Comparison of ENCODE assay signal across 9 mouse cellular contexts in genomic region chr14:45462374-45462773, GRCm38 (mm10). TPM values are rescaled to one million over a fixed set of nuclear protein-coding genes. Genes with fewer than 3 reads are reported as not detected.
DNase-seq lines count a peak whose midpoint lies in the region; ATAC-seq lines count a peak whose summit lies in the region.
"Had no signal": no experiment of that assay in that cellular context is flagged by ENCODE, and none has a peak within 500 bp of the region (broad histone marks: within the 10 kb centered on the region; RNA-seq: fewer than 3 reads in every experiment).

No protein-coding gene starts in this region.

- 15% methylated on average over 6 of the region's 6 CpGs for WGBS in hindbrain, embryonic 12.5 days
- 23% methylated on average over 6 of the region's 6 CpGs for WGBS in midbrain, embryonic 11.5 days
- WGBS in intestine, embryonic 15.5 days = 62% methylated on average over 6 of the region's 6 CpGs
- 72% methylated on average over 6 of the region's 6 CpGs for WGBS in kidney, embryonic 15.5 days

- no peak overlapping the region for H3K9ac ChIP-seq in hindbrain, embryonic 12.5 days
- no peak overlapping the region; the same call in 1 of the 2 replicates for H3K9ac ChIP-seq in midbrain, embryonic 11.5 days (ENCODE audit: low read length)
- H3K9ac ChIP-seq in intestine, embryonic 15.5 days = no peak overlapping the region
- no peak overlapping the region for H3K9ac ChIP-seq in kidney, embryonic 15.5 days

- H3K36me3 ChIP-seq in hindbrain, embryonic 12.5 days = peaks cover 49% of the 10 kb centered on the region
- peaks cover 2% of the 10 kb centered on the region; the same call in 1 of the 2 replicates for H3K36me3 ChIP-seq in midbrain, embryonic 11.5 days (ENCODE audit: control insufficient read depth, insufficient read depth, low read length)
- H3K36me3 ChIP-seq in intestine, embryonic 15.5 days = peaks cover 14% of the 10 kb centered on the region
- H3K36me3 ChIP-seq in kidney, embryonic 15.5 days = peaks cover 89% of the 10 kb centered on the region

- peak; percentile 87 for ATAC-seq in hindbrain, embryonic 12.5 days (ENCODE audit: low FRiP score)
- peak; percentile 88 for ATAC-seq in midbrain, embryonic 11.5 days (ENCODE audit: low FRiP score)
- ATAC-seq in intestine, embryonic 15.5 days = no peak
- no peak for ATAC-seq in kidney, embryonic 15.5 days (replicated peaks; ENCODE audit: low FRiP score)

- H3K4me3 ChIP-seq in hindbrain, embryonic 12.5 days = no peak overlapping the region
- H3K4me3 ChIP-seq in midbrain, embryonic 11.5 days (ENCODE audit: low read depth, low read length) = no peak overlapping the region
- no peak overlapping the region for H3K4me3 ChIP-seq in intestine, embryonic 15.5 days (replicated peaks)
- no peak overlapping the region for H3K4me3 ChIP-seq in kidney, embryonic 15.5 days (replicated peaks)

- peaks cover 22% of the 10 kb centered on the region for H3K4me1 ChIP-seq in hindbrain, embryonic 12.5 days
- peaks cover 16% of the 10 kb centered on the region for H3K4me1 ChIP-seq in midbrain, embryonic 11.5 days (ENCODE audit: control insufficient read depth, insufficient read depth, low read length)
- H3K4me1 ChIP-seq in intestine, embryonic 15.5 days (replicated peaks) = peaks cover 8% of the 10 kb centered on the region; the same call in 1 of the 2 replicates
- peaks cover 21% of the 10 kb centered on the region for H3K4me1 ChIP-seq in kidney, embryonic 15.5 days

- no peak overlapping the region for H3K4me2 ChIP-seq in hindbrain, embryonic 12.5 days (replicated peaks)
- no peak overlapping the region for H3K4me2 ChIP-seq in midbrain, embryonic 11.5 days
- no peak overlapping the region for H3K4me2 ChIP-seq in intestine, embryonic 15.5 days (replicated peaks)
- no peak overlapping the region for H3K4me2 ChIP-seq in kidney, embryonic 15.5 days

- DNase-seq in ES-CJ7 (ENCODE audit: low read depth, low spot score) = peak; percentile 87
- peak; percentile 81 for DNase-seq in ZHBTc4 (ENCODE audit: low read depth, low spot score)
- no peak for DNase-seq in midbrain, embryonic 11.5 days (ENCODE audit: low spot score, missing footprints)
- no peak for DNase-seq in heart, postnatal 4 days
- DNase-seq in adrenal gland, adult 8-10 months = no peak
- DNase-seq: lung, adult 2 months had no signal

- H3K27me3 ChIP-seq in hindbrain, embryonic 12.5 days = no peaks in the 10 kb centered on the region
- no peaks in the 10 kb centered on the region for H3K27me3 ChIP-seq in midbrain, embryonic 11.5 days (ENCODE audit: control insufficient read depth, insufficient read depth, low read length)
- no peaks in the 10 kb centered on the region for H3K27me3 ChIP-seq in intestine, embryonic 15.5 days (replicated peaks)
- H3K27me3 ChIP-seq in kidney, embryonic 15.5 days = no peaks in the 10 kb centered on the region

- peak overlapping the region; percentile 64 for H3K27ac ChIP-seq in hindbrain, embryonic 12.5 days
- peak overlapping the region; percentile 65 for H3K27ac ChIP-seq in midbrain, embryonic 11.5 days (ENCODE audit: low read depth, low read length)
- no peak overlapping the region for H3K27ac ChIP-seq in intestine, embryonic 15.5 days
- no peak overlapping the region for H3K27ac ChIP-seq in kidney, embryonic 15.5 days

- no peaks in the 10 kb centered on the region for H3K9me3 ChIP-seq in hindbrain, embryonic 12.5 days (replicated peaks)
- no peaks in the 10 kb centered on the region for H3K9me3 ChIP-seq in midbrain, embryonic 11.5 days (ENCODE audit: control insufficient read depth, low read length)
- no peaks in the 10 kb centered on the region for H3K9me3 ChIP-seq in intestine, embryonic 15.5 days
- H3K9me3 ChIP-seq in kidney, embryonic 15.5 days (replicated peaks) = no peaks in the 10 kb centered on the region

RNA-seq across cellular contexts. Expression of gene Gnpnat1, which starts 57.7 kb away (rescaled TPM):
- polyA plus RNA-seq in hindbrain, embryonic 12.5 days (2016; fragmentation: Nextera tagmentation; extraction: Ambion mirVana) = 36.5 and 39.1 TPM in 2 replicates
- polyA plus RNA-seq in midbrain, embryonic 11.5 days (2014; fragmentation: Nextera tagmentation; extraction: Ambion mirVana) = 42.7 and 46.6 TPM in 2 replicates
- polyA plus RNA-seq in intestine, embryonic 15.5 days (2015; fragmentation: Nextera tagmentation; extraction: Ambion mirVana) = 60.0 and 69.2 TPM in 2 replicates
- 10 to 100 TPM; 11.3 to 15.5 TPM for total RNA-seq in heart, postnatal 4 days (2021)
- 55.6 and 60.2 TPM in 2 replicates for polyA plus RNA-seq in kidney, embryonic 15.5 days (2015; fragmentation: Nextera tagmentation; extraction: Ambion mirVana)
- 10 to 100 TPM; 26.6 to 37.7 (median 31.8) TPM for total RNA-seq in adrenal gland, adult 8-10 months (2022)

Comparison
In these comparisons a context has a peak if more than half of its experiments do, and no peak if none do; other contexts are left out.
1. DNase-seq: peak in ES-CJ7 (single experiment) and ZHBTc4 (single experiment); none in midbrain, embryonic 11.5 days (single experiment), heart, postnatal 4 days (single experiment) and adrenal gland, adult 8-10 months (single experiment).
2. ATAC-seq: peak in hindbrain, embryonic 12.5 days (single experiment) and midbrain, embryonic 11.5 days (single experiment); none in intestine, embryonic 15.5 days (single experiment) and kidney, embryonic 15.5 days (single experiment).
3. H3K27ac ChIP-seq: peak in hindbrain, embryonic 12.5 days (single experiment) and midbrain, embryonic 11.5 days (single experiment); none in intestine, embryonic 15.5 days (single experiment) and kidney, embryonic 15.5 days (single experiment).